9 mouse cellular contexts compared by ENCODE assay signal in the genomic region with DNA sequence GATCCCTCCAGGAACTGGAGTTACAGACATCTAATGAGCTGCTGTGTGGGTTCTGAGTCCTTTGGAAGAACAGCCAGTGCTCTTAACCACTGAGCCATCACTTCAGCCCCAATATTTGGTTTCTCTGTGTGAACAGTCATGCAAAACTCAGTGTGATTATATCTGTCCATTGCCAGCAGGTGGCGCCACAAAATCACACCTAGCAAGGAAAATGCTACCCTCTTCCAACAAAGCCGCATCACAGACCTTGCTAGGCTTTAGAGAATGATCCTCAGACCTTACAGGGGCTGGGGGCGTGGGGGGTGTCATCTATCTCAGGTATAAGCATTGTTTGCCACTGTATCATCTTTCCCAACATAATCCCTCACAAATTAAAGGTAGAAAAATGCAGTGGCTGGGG. TPM values are rescaled to one million over a fixed set of nuclear protein-coding genes. Genes with fewer than 3 reads are reported as not detected.
DNase-seq lines count a peak whose midpoint lies in the region.
"Had no signal": no experiment of that assay in that cellular context is flagged by ENCODE, and none has a peak within 500 bp of the region (broad histone marks: within the 10 kb centered on the region; RNA-seq: fewer than 3 reads in every experiment).

No protein-coding gene starts in this region.

- intact Hi-C loops in heart, postnatal 36 days (cut with DNase I) = loop anchor here (1.0 to 10.0 kb wide), 5 partner anchors 161 to 537 kb away; partner anchors contain the start of genes Kcng3 and Mta3

- H3K27ac ChIP-seq in limb, embryonic 10.5 days = no peak overlapping the region
- H3K27ac ChIP-seq: macrophage had no signal

- peaks cover 36% of the 10 kb centered on the region for H3K4me1 ChIP-seq in limb, embryonic 10.5 days

- no peaks in the 10 kb centered on the region for H3K9me3 ChIP-seq in limb, embryonic 10.5 days (replicated peaks)

- WGBS in limb, embryonic 10.5 days = 7% methylated on average over 3 of the region's 3 CpGs

- no peak overlapping the region for H3K4me3 ChIP-seq in limb, embryonic 10.5 days

- H3K27me3 ChIP-seq in limb, embryonic 10.5 days (ENCODE audit: low read depth, poor library complexity, severe bottlenecking) = peaks cover 39% of the 10 kb centered on the region

- DNase-seq in gastrocnemius, adult 18-20 months (ENCODE audit: low spot score) = peak; percentile 86
- DNase-seq in gastrocnemius, postnatal 25 days = no peak
- peak; percentile 78 for DNase-seq in R1 (ENCODE audit: low read depth, low spot score)
- DNase-seq in cerebellum, postnatal 4 days (ENCODE audit: low spot score in 2 of 2) = peak; percentile 82 to 85
- DNase-seq in heart, postnatal 36 days = peak; percentile 85 to 91
- peak; percentile 92 for DNase-seq in limb, embryonic 10.5 days (ENCODE audit: low spot score)
- peak; percentile 64 for DNase-seq in ovary, postnatal 10 days (ENCODE audit: low spot score)
- DNase-seq in thymus, postnatal 0 days (ENCODE audit: low spot score) = peak; percentile 87

- H3K36me3 ChIP-seq in limb, embryonic 10.5 days = no peaks in the 10 kb centered on the region

RNA-seq across cellular contexts. Expression of gene Pkdcc, which starts 56.4 kb away (rescaled TPM):
- 100 to 1,000 TPM in 1 of 2 experiments, 10 to 100 TPM in 1; 78.1 to 111 TPM for total RNA-seq in gastrocnemius, adult 18-20 months (2021)
- total RNA-seq in gastrocnemius, postnatal 25 days (2021) = 10 to 100 TPM; 51.3 to 98.7 TPM
- 10 to 100 TPM; 34.5 to 37.4 TPM for total RNA-seq in heart, postnatal 36 days (2021)
- polyA plus RNA-seq in limb, embryonic 10.5 days (2016; fragmentation: Nextera tagmentation; extraction: Ambion mirVana) = 32.4 and 34.8 TPM in 2 replicates
- polyA plus RNA-seq in thymus, postnatal 0 days (2015; fragmentation: Nextera tagmentation; extraction: Ambion mirVana) = 12.5 and 13.1 TPM in 2 replicates
